Mouse (Mus musculus): Measurements from ENCODE around the gene Pcdh15.

The Pcdh15 gene

DNA sequence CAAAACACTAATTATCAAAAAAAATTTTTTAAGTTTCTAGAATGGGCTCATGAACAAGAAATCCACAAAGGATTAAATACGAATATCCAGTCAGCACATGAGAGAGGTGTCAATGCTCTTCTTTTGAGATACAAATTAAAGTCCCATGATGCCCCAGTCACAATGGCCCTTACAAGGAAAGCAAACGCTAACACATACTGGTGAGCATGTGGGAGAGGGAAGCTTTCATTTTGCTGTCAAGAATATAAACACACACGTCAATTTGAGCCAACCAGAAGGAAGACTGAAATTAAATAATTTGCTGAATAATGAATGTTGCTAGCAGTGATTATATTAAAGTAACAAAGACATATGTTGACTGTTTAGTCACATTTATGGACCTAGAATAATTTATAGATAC, 1470.5 kb downstream of the Pcdh15 start:
- no peak for DNase-seq (ENCODE audit: low read depth)

- no peak for DNase-seq (ENCODE audit: low read depth)
Observed at GRCm38 (mm10) chr10:74579924-74580323, 1480.8 kb downstream of the Pcdh15 start.

GRCm38 (mm10) chr10:74591799-74592198, 1492.7 kb downstream of the Pcdh15 start:
- no peak for DNase-seq (ENCODE audit: low read depth)

- no peak for DNase-seq (ENCODE audit: low read depth)
Observed at GRCm38 (mm10) chr10:74607683-74608082, 1508.5 kb downstream of the Pcdh15 start.

DNA sequence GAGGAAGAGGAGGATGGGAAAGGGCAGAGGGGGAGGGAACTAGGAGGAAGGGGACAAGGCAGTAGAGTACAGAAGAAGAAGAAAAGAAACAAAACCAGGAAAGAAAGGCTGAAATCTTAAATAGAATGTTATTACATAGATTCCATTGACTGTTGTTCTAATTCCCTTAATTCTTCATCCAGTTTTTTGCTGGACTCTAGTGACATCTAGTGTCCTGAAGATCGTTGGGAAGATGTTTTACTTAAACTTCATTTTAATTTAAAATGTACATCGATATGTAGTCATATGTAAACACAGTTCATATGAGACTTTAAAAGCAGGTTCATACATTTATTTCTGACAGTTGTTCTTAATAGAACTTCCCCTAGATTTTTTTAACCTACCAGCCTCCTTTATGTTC, 1522.7 kb downstream of the Pcdh15 start:
- DNase-seq (ENCODE audit: low read depth) = peak; percentile 23

DNA sequence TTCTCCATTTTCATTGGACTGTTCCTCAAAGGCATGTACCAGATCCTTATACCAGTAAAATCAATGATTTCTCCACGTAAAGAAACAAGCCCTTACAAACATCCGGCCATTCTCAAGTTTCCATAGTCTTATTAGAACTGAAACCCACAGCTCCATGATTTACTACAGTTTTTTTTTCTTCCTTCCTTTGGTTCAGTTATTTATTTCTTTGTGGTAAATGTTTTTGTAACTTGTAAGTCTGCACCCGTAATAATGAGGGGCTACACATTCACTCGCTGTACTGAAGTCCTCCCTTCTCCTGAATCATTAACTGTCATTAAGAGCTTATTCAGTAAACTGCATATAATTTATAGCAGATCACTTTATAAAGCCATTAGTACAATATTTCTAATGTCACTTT, 1526.6 kb downstream of the Pcdh15 start:
- no peak for DNase-seq (ENCODE audit: low read depth)

DNA sequence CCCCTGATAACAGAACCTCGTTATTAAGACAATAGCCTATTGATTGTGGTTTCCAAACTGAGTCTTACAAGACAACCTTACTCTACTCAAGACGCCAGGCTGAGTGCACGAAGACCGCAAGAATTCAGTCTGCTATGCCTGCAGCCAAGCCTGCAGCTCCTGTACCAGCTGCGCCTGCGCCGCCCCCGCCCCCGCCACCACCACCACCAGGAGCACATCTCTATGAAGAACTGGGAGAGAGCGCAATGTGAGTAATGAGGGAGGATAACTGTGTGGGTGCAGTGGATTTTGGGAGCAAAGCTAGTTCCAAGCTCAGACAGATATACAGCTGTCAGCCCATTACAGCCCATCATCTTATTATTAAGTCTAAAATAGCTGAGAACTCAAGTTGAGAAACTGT, 1527.5 kb downstream of the Pcdh15 start:
- DNase-seq (ENCODE audit: low read depth) = no peak

DNA sequence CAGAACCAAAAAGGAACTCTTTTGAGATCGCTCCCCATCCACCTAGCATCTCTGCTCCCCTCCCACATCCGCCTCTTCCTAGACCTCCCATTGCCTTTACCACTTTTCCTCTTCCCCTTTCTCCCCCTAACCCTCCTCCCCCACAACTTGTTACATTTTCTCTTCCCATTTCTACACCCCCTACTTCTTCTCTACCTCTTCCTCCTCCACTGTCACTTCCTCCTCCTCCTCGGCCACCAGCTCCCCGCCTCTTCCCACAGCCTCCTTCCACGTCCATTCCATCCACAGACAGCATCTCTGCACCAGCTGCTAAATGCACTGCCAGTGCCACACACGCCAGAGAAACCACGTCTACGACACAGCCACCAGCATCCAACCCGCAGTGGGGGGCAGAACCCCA, 1532.2 kb downstream of the Pcdh15 start:
- DNase-seq (ENCODE audit: low read depth) = no peak

DNA sequence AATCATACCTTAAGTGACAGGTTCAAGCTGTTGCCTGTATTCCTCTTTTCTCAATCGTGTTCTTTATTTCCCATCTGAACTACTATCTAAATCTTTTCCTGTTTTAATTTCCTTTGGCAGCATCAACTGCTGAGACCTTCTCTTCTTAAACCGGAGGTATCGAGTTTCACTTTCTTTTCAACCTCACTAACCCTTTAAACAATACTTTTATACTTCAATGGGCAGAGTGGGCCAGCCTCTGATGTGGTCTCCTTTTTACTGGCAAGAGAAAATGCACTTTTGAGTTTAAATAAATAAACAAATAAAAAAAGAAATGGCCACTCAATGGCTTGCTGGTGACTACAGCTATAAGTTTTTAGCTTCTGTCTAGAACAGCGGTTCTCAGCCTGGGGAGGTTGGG, 1537.9 kb downstream of the Pcdh15 start:
- peak; percentile 3 for DNase-seq (ENCODE audit: low read depth)

- peak; percentile 48 for DNase-seq (ENCODE audit: low read depth)
Observed at GRCm38 (mm10) chr10:74642125-74642524, 1543.0 kb downstream of the Pcdh15 start.

DNA sequence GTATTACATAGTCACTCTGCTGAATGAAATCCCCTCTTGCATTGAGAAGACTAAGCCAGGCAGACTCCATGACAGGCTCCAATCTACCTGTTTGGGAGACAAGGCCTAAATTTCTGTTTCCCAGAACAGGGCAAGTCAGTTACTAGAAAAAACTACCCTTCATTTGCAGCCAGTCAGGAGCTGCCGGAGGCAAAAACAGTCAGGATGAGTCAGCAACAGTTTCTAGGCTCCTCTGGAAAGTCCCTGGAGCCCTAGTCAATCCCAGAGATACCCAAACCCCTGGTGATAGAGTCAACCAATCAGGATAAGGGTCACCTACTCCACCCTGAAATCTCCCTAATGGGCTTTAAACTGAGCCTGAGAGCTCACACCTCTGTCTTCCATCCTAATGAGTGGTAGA, 1564.0 kb downstream of the Pcdh15 start:
- no peak for DNase-seq (ENCODE audit: low read depth)

- DNase-seq (ENCODE audit: low read depth) = no peak
Observed at GRCm38 (mm10) chr10:74680016-74680491, 1580.9 kb downstream of the Pcdh15 start.

GRCm38 (mm10) chr10:74680559-74680958, 1581.4 kb downstream of the Pcdh15 start:
- DNase-seq (ENCODE audit: low read depth) = no peak
